Mouse (Mus musculus) MEL (cell line): Measurements from ENCODE around the gene Emilin3. TPM values are rescaled to one million over a fixed set of nuclear protein-coding genes. Genes with fewer than 3 reads are reported as not detected.

Experiments used
- DNase-seq: peaks from one replicate; pipeline ENCODE4 v3.0.0; 2011; ENCODE audit warnings: low read depth, low spot score
- H3K27ac ChIP-seq: 2 replicates; pipeline ENCODE4 v1.5.1; 2012; ENCODE audit warnings: low read depth, mild to moderate bottlenecking, control low read depth, low read length, moderate library complexity; ENCODE audit not compliant: control insufficient read depth
- H3K27me3 ChIP-seq, 2 experiments: fragments of 150-350 bp in 1 of 2; sonication (generic) in 1 of 2; 2 replicates each; pipeline ENCODE4 v1.6.1; 2012; ENCODE audit warnings: low read length in 2 of 2, mild to moderate bottlenecking in 2 of 2, improper control_type of control experiment in 1 of 2, moderate library complexity in 1 of 2; ENCODE audit not compliant: insufficient read depth in 2 of 2, control insufficient read depth in 1 of 2
- H3K36me3 ChIP-seq, 2 experiments: 2 replicates each; pipeline ENCODE4 v1.6.1; 2012 to 2014; ENCODE audit warnings: low read length in 2 of 2, improper control_type of control experiment in 1 of 2, inconsistent platforms in 1 of 2, mild to moderate bottlenecking in 1 of 2; ENCODE audit not compliant: insufficient read depth in 2 of 2, control insufficient read depth in 1 of 2
- H3K4me1 ChIP-seq, 2 experiments: fragments of 150-350 bp in 1 of 2; sonication (generic) in 1 of 2; 2 replicates each; pipeline ENCODE4 v1.6.1; 2012; ENCODE audit warnings: low read length in 2 of 2, improper control_type of control experiment in 1 of 2, mild to moderate bottlenecking in 1 of 2; ENCODE audit not compliant: insufficient read depth in 2 of 2, control insufficient read depth in 1 of 2
- H3K4me3 ChIP-seq, 2 experiments: fragments of 150-350 bp in 1 of 2; sonication (generic) in 1 of 2; 2 replicates each; pipeline ENCODE4 v1.5.1; 2012; ENCODE audit warnings: low read depth in 2 of 2, low read length in 2 of 2, mild to moderate bottlenecking in 2 of 2, moderate library complexity in 2 of 2, control low read depth in 1 of 2, improper control_type of control experiment in 1 of 2; ENCODE audit not compliant: control insufficient read depth in 1 of 2, insufficient read depth in 1 of 2
- H3K79me2 ChIP-seq: 2 replicates; pipeline ENCODE4 v1.6.1; 2012; ENCODE audit warnings: mild to moderate bottlenecking, low read length, moderate library complexity; ENCODE audit not compliant: control insufficient read depth, poor library complexity, insufficient read depth
- H3K9ac ChIP-seq: 2 replicates; pipeline ENCODE4 v1.6.1; 2012; ENCODE audit warnings: low read depth, mild to moderate bottlenecking, control low read depth, low read length, moderate library complexity; ENCODE audit not compliant: control insufficient read depth, poor library complexity, severe bottlenecking
- H3K9me3 ChIP-seq: fragments of 150-350 bp; sonication (generic); replicated peaks from 2 replicates; pipeline ENCODE4 v1.6.1; 2012; ENCODE audit warnings: mild to moderate bottlenecking, low read length, improper control_type of control experiment, moderate library complexity; ENCODE audit not compliant: insufficient read depth
- BHLHE40 ChIP-seq: IDR thresholded peaks from 2 replicates; pipeline ENCODE4 v1.6.1; 2012; ENCODE audit warnings: low read depth, mild to moderate bottlenecking, inconsistent platforms, low read length, improper control_type of control experiment, borderline replicate concordance
- CHD1 ChIP-seq: IDR thresholded peaks from 2 replicates; pipeline ENCODE4 v1.6.1; 2012; ENCODE audit warnings: low read depth, mild to moderate bottlenecking, inconsistent platforms, low read length, improper control_type of control experiment
- CHD2 ChIP-seq: IDR thresholded peaks from 2 replicates; pipeline ENCODE4 v1.6.1; 2011; ENCODE audit warnings: low read length, improper control_type of control experiment
- CTCF ChIP-seq, 3 experiments: IDR thresholded peaks in 2 of 3; conservative IDR thresholded peaks in 1 of 3; 2 replicates each; pipeline ENCODE4 v1.5.1; 2011 to 2012; ENCODE audit warnings: low read length in 3 of 3, low read depth in 2 of 3, mild to moderate bottlenecking in 2 of 3, improper control_type of control experiment in 1 of 3, inconsistent platforms in 1 of 3, mixed read lengths in 1 of 3, moderate library complexity in 1 of 3; ENCODE audit not compliant: control insufficient read depth in 1 of 3, insufficient read depth in 1 of 3, poor library complexity in 1 of 3, severe bottlenecking in 1 of 3
- ELF1 ChIP-seq: IDR thresholded peaks from 2 replicates; pipeline ENCODE4 v1.6.1; 2014; ENCODE audit warnings: low read depth, mild to moderate bottlenecking, inconsistent platforms, low read length, improper control_type of control experiment, moderate library complexity
- GATA1 ChIP-seq: IDR thresholded peaks from 2 replicates; pipeline ENCODE4 v1.6.1; 2011; ENCODE audit warnings: low read depth, low read length, improper control_type of control experiment
- HCFC1 ChIP-seq: IDR thresholded peaks from 2 replicates; pipeline ENCODE4 v1.6.1; 2012; ENCODE audit warnings: low read depth, mild to moderate bottlenecking, inconsistent platforms, low read length, improper control_type of control experiment, moderate library complexity
- JUND ChIP-seq: IDR thresholded peaks from 2 replicates; pipeline ENCODE4 v1.6.1; 2011; ENCODE audit warnings: low read depth, mild to moderate bottlenecking, improper control_type of control experiment, low read length
- MAFK ChIP-seq: IDR thresholded peaks from 2 replicates; pipeline ENCODE4 v1.6.1; 2011; ENCODE audit warnings: low read depth, mild to moderate bottlenecking, low read length, improper control_type of control experiment, borderline replicate concordance
- MAX ChIP-seq: IDR thresholded peaks from 2 replicates; pipeline ENCODE4 v1.6.1; 2011; ENCODE audit warnings: low read length, improper control_type of control experiment
- MAZ ChIP-seq: IDR thresholded peaks from 2 replicates; pipeline ENCODE4 v1.6.1; 2012; ENCODE audit warnings: low read depth, mild to moderate bottlenecking, inconsistent platforms, low read length, improper control_type of control experiment
- MXI1 ChIP-seq: IDR thresholded peaks from 2 replicates; pipeline ENCODE4 v1.6.1; 2011; ENCODE audit warnings: mild to moderate bottlenecking, low read depth, low read length, improper control_type of control experiment
- MYB ChIP-seq: IDR thresholded peaks from 2 replicates; pipeline ENCODE4 v1.6.1; 2011; ENCODE audit warnings: mild to moderate bottlenecking, low read depth, low read length, improper control_type of control experiment
- MYC ChIP-seq: IDR thresholded peaks from 2 replicates; pipeline ENCODE4 v1.6.1; 2011; ENCODE audit warnings: low read depth, mild to moderate bottlenecking, low read length, improper control_type of control experiment, moderate library complexity
- NELFE ChIP-seq: IDR thresholded peaks from 2 replicates; pipeline ENCODE4 v1.6.1; 2011; ENCODE audit warnings: low read depth, low read length, improper control_type of control experiment
- NRF1 ChIP-seq: IDR thresholded peaks from 2 replicates; pipeline ENCODE4 v1.6.1; 2014; ENCODE audit warnings: low read depth, mild to moderate bottlenecking, inconsistent platforms, low read length, improper control_type of control experiment, moderate library complexity; ENCODE audit not compliant: poor library complexity, insufficient read depth, severe bottlenecking
- POLR2A ChIP-seq, 2 experiments: IDR thresholded peaks; 2 replicates each; pipeline ENCODE4 v1.6.1; 2011 to 2012; ENCODE audit warnings: low read length in 2 of 2, mild to moderate bottlenecking in 2 of 2, control low read depth in 1 of 2, improper control_type of control experiment in 1 of 2, low read depth in 1 of 2, moderate library complexity in 1 of 2; ENCODE audit not compliant: control insufficient read depth in 1 of 2, insufficient read depth in 1 of 2, poor library complexity in 1 of 2
- POLR2AphosphoS2 ChIP-seq: IDR thresholded peaks from 2 replicates; pipeline ENCODE4 v1.6.1; 2011; ENCODE audit warnings: low read length, improper control_type of control experiment
- RCOR1 ChIP-seq: IDR thresholded peaks from 2 replicates; pipeline ENCODE4 v1.6.1; 2012; ENCODE audit warnings: low read depth, mild to moderate bottlenecking, inconsistent platforms, low read length, improper control_type of control experiment
- SIN3A ChIP-seq: IDR thresholded peaks from 2 replicates; pipeline ENCODE4 v1.6.1; 2012; ENCODE audit warnings: low read length, improper control_type of control experiment, inconsistent platforms
- SMC3 ChIP-seq: IDR thresholded peaks from 2 replicates; pipeline ENCODE4 v1.6.1; 2011; ENCODE audit warnings: low read depth, low read length, improper control_type of control experiment
- TCF12 ChIP-seq: IDR thresholded peaks from 2 replicates; pipeline ENCODE4 v1.6.1; 2014; ENCODE audit warnings: low read depth, mild to moderate bottlenecking, inconsistent platforms, low read length, improper control_type of control experiment, moderate library complexity
- UBTF ChIP-seq: IDR thresholded peaks from 2 replicates; pipeline ENCODE4 v1.6.1; 2012; ENCODE audit warnings: low read depth, mild to moderate bottlenecking, inconsistent platforms, low read length, improper control_type of control experiment, moderate library complexity, borderline replicate concordance; ENCODE audit not compliant: insufficient read depth
- USF1 ChIP-seq: IDR thresholded peaks from 2 replicates; pipeline ENCODE4 v1.6.1; 2014; ENCODE audit warnings: low read depth, mild to moderate bottlenecking, inconsistent platforms, low read length, improper control_type of control experiment, moderate library complexity
- USF2 ChIP-seq, 2 experiments: IDR thresholded peaks; 2 replicates each; pipeline ENCODE4 v1.6.1; 2011 to 2012; ENCODE audit warnings: improper control_type of control experiment in 2 of 2, low read length in 2 of 2, borderline replicate concordance in 1 of 2, inconsistent platforms in 1 of 2, low read depth in 1 of 2, mild to moderate bottlenecking in 1 of 2; ENCODE audit not compliant: insufficient read depth in 1 of 2
- ZNF384 ChIP-seq: IDR thresholded peaks from 2 replicates; pipeline ENCODE4 v1.6.1; 2012; ENCODE audit warnings: low read depth, mild to moderate bottlenecking, inconsistent platforms, low read length, improper control_type of control experiment
- polyA plus RNA-seq, 2 experiments: library from polyadenylated mRNA; stranded (reverse) in 1 of 2; unstranded in 1 of 2; fragments of >175 nt in 1 of 2; fragments of >200 nt in 1 of 2; gene quantifications; 2 replicates each; pipeline versions ENCODE4 v1.2.1 to v1.2.4; 2012; ENCODE audit warnings: low replicate concordance in 2 of 2, low read depth in 1 of 2; ENCODE audit not compliant: insufficient read length in 2 of 2, insufficient read depth in 1 of 2, missing spikeins in 1 of 2
- total RNA-seq: library from RNA; depleted of rRNA; stranded (reverse); fragments of 300-350 nt; gene quantifications from 2 replicates; pipeline ENCODE4 v1.2.3, GENCODE M21; 2012; rRNA removed

Gene Emilin3
- total RNA-seq (not detected in 2 replicates), polyA plus RNA-seq (not detected)

DNA sequence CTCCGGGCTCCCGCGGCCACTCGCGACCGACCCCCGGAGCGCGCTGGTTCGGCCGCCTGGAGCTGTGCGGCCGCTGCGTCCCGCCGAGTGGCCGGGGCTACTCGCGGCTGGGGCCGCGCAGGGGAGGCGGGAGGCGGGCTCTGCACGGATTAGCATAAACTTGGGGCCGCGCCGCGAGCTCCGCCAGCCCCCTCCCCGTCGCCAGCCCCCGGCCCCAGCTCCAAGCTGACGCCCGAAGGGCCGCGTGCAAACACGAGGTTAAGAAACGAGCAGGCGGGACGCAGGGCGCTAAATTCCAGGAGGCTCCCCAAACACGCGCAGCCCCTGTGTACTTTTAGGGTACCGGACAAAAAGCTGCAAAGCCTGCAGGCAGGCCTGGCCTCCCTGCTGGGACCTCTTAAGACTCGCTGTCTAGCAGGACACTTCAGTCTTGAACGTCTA is at the start of gene Emilin3:
Gene Emilin3, minus strand, starts transcription at position 98 of the 441 bp plus-strand sequence.
- Histone ChIP-seq H3K9ac (no peak within 1 kb of the TSS), H3K27me3 (no peaks in the 10 kb centered on the region), H3K79me2 (no peaks in the 10 kb centered on the region), H3K4me1 (no peaks in the 10 kb centered on the region), H3K27ac (no peak within 1 kb of the TSS), H3K4me3 (no peak within 1 kb of the TSS), H3K36me3 (no peaks in the 10 kb centered on the region), H3K9me3 (no peaks in the 10 kb centered on the region)
- no peak for DNase-seq
- TF ChIP-seq USF1 (no peak), MYB (no peak), HCFC1 (no peak), GATA1 (no peak), MYC (no peak), NELFE (no peak), CTCF (IDR thresholded peaks at IDR 0.05 in 2 of 3, conservative IDR thresholded peaks at IDR 0.05 in 1 of 3; ENCODE audit: control insufficient read depth in 1 of 3, insufficient read depth in 1 of 3, low read depth in 2 of 3, low read length in 3 of 3, poor library complexity in 1 of 3, severe bottlenecking in 1 of 3) (no peak), USF2 (IDR thresholded peaks at IDR 0.05; ENCODE audit: borderline replicate concordance in 1 of 2, insufficient read depth in 1 of 2, low read depth in 1 of 2, low read length in 2 of 2) (no peak), RCOR1 (no peak), UBTF (no peak), CHD1 (no peak), MAZ (no peak), JUND (no peak), POLR2A (IDR thresholded peaks at IDR 0.05; ENCODE audit: control insufficient read depth in 1 of 2, insufficient read depth in 1 of 2, low read depth in 1 of 2, low read length in 2 of 2, poor library complexity in 1 of 2) (no peak), POLR2AphosphoS2 (no peak), ZNF384 (no peak)

DNA sequence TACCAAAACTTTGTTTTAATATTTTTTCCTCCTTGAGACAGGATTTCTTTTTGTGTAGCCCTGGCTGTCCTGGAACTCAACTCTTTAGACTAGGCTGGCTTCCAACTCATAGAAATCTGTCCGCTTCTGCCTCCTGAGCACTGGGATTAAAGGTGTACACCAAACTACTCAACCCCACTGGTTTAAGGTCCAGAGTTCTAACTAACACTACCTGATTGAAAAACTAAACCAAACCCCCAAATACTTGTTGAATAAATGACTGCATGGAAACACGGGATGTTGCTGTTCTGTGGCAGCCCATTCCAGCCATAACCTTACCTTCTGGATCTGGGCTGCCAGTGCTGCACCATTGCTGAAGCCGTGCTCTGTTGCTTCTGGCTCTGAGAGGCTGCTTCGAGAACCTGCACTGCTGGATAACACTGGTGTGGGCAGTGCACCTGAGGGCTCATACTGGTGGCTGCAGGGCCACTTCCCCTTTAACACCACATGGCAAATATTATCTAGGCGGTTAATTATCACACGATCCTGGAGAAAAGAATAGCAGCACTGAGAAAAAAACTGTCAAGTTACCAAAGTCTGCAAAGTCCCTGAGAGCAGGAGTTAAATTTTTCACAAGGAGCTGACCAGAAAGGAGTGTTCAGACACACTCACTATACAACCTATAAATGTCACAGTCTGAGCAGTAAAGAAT is 49.0 kb upstream of the Emilin3 start:
- DNase-seq, result peak; percentile 65
- Histone ChIP-seq H3K9me3 (no peaks in the 10 kb centered on the region), H3K4me1 (peaks cover 13 to 25% of the 10 kb centered on the region in 2 experiments), H3K4me3 (no peak overlapping the region), H3K27me3 (no peaks in the 10 kb centered on the region), H3K79me2 (no peaks in the 10 kb centered on the region), H3K9ac (no peak overlapping the region), H3K36me3 (peaks cover 2 to 18% of the 10 kb centered on the region in 2 experiments; a peak in 3 of 4 replicates), H3K27ac (peak overlapping the region; percentile 26; the same call in 1 of the 2 replicates)
- TF ChIP-seq HCFC1, result no peak
- no peak for TF ChIP-seq RCOR1
- no peak for TF ChIP-seq NELFE
- TF ChIP-seq MYC, result peak; percentile 88; the same call in 1 of the 2 replicates
- peak; percentile 64 for TF ChIP-seq MYB
- TF ChIP-seq MXI1, result peak; percentile 89
- no peak for TF ChIP-seq MAFK
- no peak for TF ChIP-seq SMC3
- TF ChIP-seq SIN3A, result peak; percentile 82
- TF ChIP-seq NRF1, result no peak
- peak; percentile 81 for TF ChIP-seq TCF12
- no peak for TF ChIP-seq ELF1
- TF ChIP-seq POLR2A (IDR thresholded peaks at IDR 0.05; ENCODE audit: control insufficient read depth in 1 of 2, insufficient read depth in 1 of 2, low read depth in 1 of 2, low read length in 2 of 2, poor library complexity in 1 of 2), result no peak
- TF ChIP-seq USF1, result peak; percentile 47; the same call in 1 of the 2 replicates
- no peak for TF ChIP-seq CTCF (IDR thresholded peaks at IDR 0.05 in 2 of 3, conservative IDR thresholded peaks at IDR 0.05 in 1 of 3; ENCODE audit: control insufficient read depth in 1 of 3, insufficient read depth in 1 of 3, low read depth in 2 of 3, low read length in 3 of 3, poor library complexity in 1 of 3, severe bottlenecking in 1 of 3)
- no peak for TF ChIP-seq CHD1
- peak; percentile 69 for TF ChIP-seq GATA1
- no peak for TF ChIP-seq BHLHE40
- peak; percentile 76; the same call in 1 of the 2 replicates for TF ChIP-seq MAX
- no peak for TF ChIP-seq CHD2
- TF ChIP-seq USF2 (IDR thresholded peaks at IDR 0.05; ENCODE audit: borderline replicate concordance in 1 of 2, insufficient read depth in 1 of 2, low read depth in 1 of 2, low read length in 2 of 2), result no peak
